Mouse (Mus musculus) MEL-GATA-1-ER (cell line): ENCODE measurements around the gene S100a8.

Experiments used
- DNase-seq: peaks from one replicate; pipeline ENCODE4 v3.0.0-alpha.2; 2012; ENCODE audit warnings: low read depth; ENCODE audit errors: extremely low read depth

S100a8 gene

GRCm38 (mm10) chr3:90678656-90679055 is 9.9 kb downstream of the S100a8 start:
- DNase-seq: no peak

GRCm38 (mm10) chr3:90683929-90684328 is 15.2 kb downstream of the S100a8 start:
- no peak for DNase-seq

- DNase-seq: no peak
Observed at GRCm38 (mm10) chr3:90686835-90687234, 18.1 kb downstream of the S100a8 start.

- no peak for DNase-seq
Observed at GRCm38 (mm10) chr3:90693496-90693895, 24.7 kb downstream of the S100a8 start.

- DNase-seq: no peak
Observed at GRCm38 (mm10) chr3:90695613-90696012, 26.8 kb downstream of the S100a8 start, which contains the start of gene S100a9. Gene S100a9 (minus strand): TSS chr3:90695721.

GRCm38 (mm10) chr3:90702244-90702643 is 33.5 kb downstream of the S100a8 start:
- DNase-seq: no peak

- DNase-seq: peak; percentile 37
Observed at GRCm38 (mm10) chr3:90708523-90709202, 39.9 kb downstream of the S100a8 start.

GRCm38 (mm10) chr3:90709591-90710460 is 41.0 kb downstream of the S100a8 start:
- DNase-seq: peak; percentile 80
